12 mouse cellular contexts compared by ENCODE assay signal in genomic region chr4:105160470-105160869, GRCm38 (mm10). TPM values are rescaled to one million over a fixed set of nuclear protein-coding genes. Genes with fewer than 3 reads are reported as not detected.
DNase-seq lines count a peak whose midpoint lies in the region; ATAC-seq and TF ChIP-seq lines count a peak whose summit lies in the region.
"Had no signal": no experiment of that assay in that cellular context is flagged by ENCODE, and none has a peak within 500 bp of the region (broad histone marks: within the 10 kb centered on the region; RNA-seq: fewer than 3 reads in every experiment).

No protein-coding gene starts in this region.

- no peak overlapping the region for H3K9ac ChIP-seq in liver, postnatal 0 days (replicated peaks)
- H3K9ac ChIP-seq in liver, embryonic 12.5 days: no peak overlapping the region
- H3K9ac ChIP-seq in forebrain, embryonic 13.5 days: peak overlapping the region; percentile 97
- H3K9ac ChIP-seq in hindbrain, postnatal 0 days (replicated peaks; ENCODE audit: low read length): peak overlapping the region; percentile 37; the same call in 1 of the 2 replicates
- peak overlapping the region; percentile 25; the same call in 1 of the 2 replicates for H3K9ac ChIP-seq in neural tube, embryonic 14.5 days (replicated peaks; ENCODE audit: low read depth, low read length)
- H3K9ac ChIP-seq: heart, embryonic 12.5 days had no signal

- peak overlapping the region; percentile 81; the same call in 1 of the 2 replicates for H3K4me3 ChIP-seq in liver, postnatal 0 days (ENCODE audit: low read depth, low read length)
- no peak overlapping the region for H3K4me3 ChIP-seq in liver, embryonic 12.5 days
- H3K4me3 ChIP-seq in forebrain, embryonic 13.5 days: peak overlapping the region; percentile 89
- peak overlapping the region; percentile 86 for H3K4me3 ChIP-seq in hindbrain, postnatal 0 days (ENCODE audit: low read length)
- peak overlapping the region; percentile 79 for H3K4me3 ChIP-seq in neural tube, embryonic 14.5 days (ENCODE audit: low read depth, low read length)

- no peak for TF ChIP-seq EP300 in liver, postnatal 0 days (IDR thresholded peaks at IDR 0.05; ENCODE audit: low read depth)

- peaks cover 13% of the 10 kb centered on the region for H3K4me1 ChIP-seq in liver, postnatal 0 days (ENCODE audit: insufficient read depth)
- 0 out of 2 replicates have a peak, but pooled peaks cover 6% of the 10 kb centered on the region for H3K4me1 ChIP-seq in liver, embryonic 12.5 days
- peaks cover 70% of the 10 kb centered on the region for H3K4me1 ChIP-seq in forebrain, embryonic 13.5 days
- H3K4me1 ChIP-seq in hindbrain, postnatal 0 days (ENCODE audit: insufficient read depth, low read length): peaks cover 3% of the 10 kb centered on the region; the same call in 1 of the 2 replicates
- H3K4me1 ChIP-seq in neural tube, embryonic 14.5 days (ENCODE audit: control insufficient read depth, insufficient read depth, low read length): peaks cover 13% of the 10 kb centered on the region

- H3K27me3 ChIP-seq in liver, postnatal 0 days (ENCODE audit: insufficient read depth, low read length): peaks cover 6% of the 10 kb centered on the region; the same call in 1 of the 2 replicates
- peaks cover 48% of the 10 kb centered on the region for H3K27me3 ChIP-seq in liver, embryonic 12.5 days (replicated peaks)
- no peaks in the 10 kb centered on the region for H3K27me3 ChIP-seq in forebrain, embryonic 13.5 days
- H3K27me3 ChIP-seq in hindbrain, postnatal 0 days (ENCODE audit: insufficient read depth, low read length): no peaks in the 10 kb centered on the region
- H3K27me3 ChIP-seq in neural tube, embryonic 14.5 days (ENCODE audit: control insufficient read depth, insufficient read depth, low read length): no peaks in the 10 kb centered on the region

- H3K9me3 ChIP-seq in liver, postnatal 0 days (ENCODE audit: low read length): no peaks in the 10 kb centered on the region
- no peaks in the 10 kb centered on the region for H3K9me3 ChIP-seq in liver, embryonic 12.5 days (replicated peaks)
- no peaks in the 10 kb centered on the region for H3K9me3 ChIP-seq in forebrain, embryonic 13.5 days (replicated peaks)
- no peaks in the 10 kb centered on the region for H3K9me3 ChIP-seq in hindbrain, postnatal 0 days (ENCODE audit: low read length)
- H3K9me3 ChIP-seq in neural tube, embryonic 14.5 days (ENCODE audit: control insufficient read depth, low read length): no peaks in the 10 kb centered on the region
- H3K9me3 ChIP-seq: heart, embryonic 12.5 days had no signal

- WGBS in liver, postnatal 0 days (ENCODE audit: insufficient replicate concordance): 77% methylated on average over 6 of the region's 6 CpGs
- 65% methylated on average over 6 of the region's 6 CpGs for WGBS in liver, embryonic 12.5 days (ENCODE audit: insufficient replicate concordance)
- WGBS in forebrain, embryonic 13.5 days: 53% methylated on average over 6 of the region's 6 CpGs
- WGBS in hindbrain, postnatal 0 days: 66% methylated on average over 6 of the region's 6 CpGs
- WGBS in neural tube, embryonic 14.5 days: 78% methylated on average over 6 of the region's 6 CpGs

- peak overlapping the region; percentile 74 for H3K4me2 ChIP-seq in liver, postnatal 0 days (ENCODE audit: low read depth, low read length)
- H3K4me2 ChIP-seq in liver, embryonic 12.5 days: no peak overlapping the region
- H3K4me2 ChIP-seq in forebrain, embryonic 13.5 days: peak overlapping the region; percentile 80
- peak overlapping the region; percentile 84 for H3K4me2 ChIP-seq in hindbrain, postnatal 0 days (ENCODE audit: low read depth, low read length)
- peak overlapping the region; percentile 83 for H3K4me2 ChIP-seq in neural tube, embryonic 14.5 days (ENCODE audit: low read depth, low read length)

- no peak overlapping the region for H3K27ac ChIP-seq in liver, postnatal 0 days (ENCODE audit: low read depth)
- H3K27ac ChIP-seq in liver, embryonic 12.5 days: no peak overlapping the region
- H3K27ac ChIP-seq in forebrain, embryonic 13.5 days: no peak overlapping the region
- 0 out of 2 replicates have a peak overlapping the region, but pooled peaks have one; percentile 4 for H3K27ac ChIP-seq in hindbrain, postnatal 0 days
- no peak overlapping the region for H3K27ac ChIP-seq in neural tube, embryonic 14.5 days (ENCODE audit: low read depth, low read length)

- H3K36me3 ChIP-seq in liver, postnatal 0 days (replicated peaks; ENCODE audit: insufficient read depth, low read length): 0 out of 2 replicates have a peak, but pooled peaks cover 2% of the 10 kb centered on the region
- H3K36me3 ChIP-seq in liver, embryonic 12.5 days: peaks cover 9% of the 10 kb centered on the region
- H3K36me3 ChIP-seq in forebrain, embryonic 13.5 days (ENCODE audit: poor library complexity, severe bottlenecking): peaks cover 10% of the 10 kb centered on the region; the same call in 1 of the 2 replicates
- no peaks in the 10 kb centered on the region for H3K36me3 ChIP-seq in hindbrain, postnatal 0 days (ENCODE audit: insufficient read depth, low read length)
- no peaks in the 10 kb centered on the region for H3K36me3 ChIP-seq in neural tube, embryonic 14.5 days (ENCODE audit: control insufficient read depth, insufficient read depth, low read length)

- TF ChIP-seq CTCF in liver, postnatal 0 days (IDR thresholded peaks at IDR 0.05; ENCODE audit: low read depth): no peak
- no peak for TF ChIP-seq CTCF in hindbrain, postnatal 0 days (IDR thresholded peaks at IDR 0.05; ENCODE audit: low read depth)

- ATAC-seq in liver, postnatal 0 days: no peak
- ATAC-seq in liver, embryonic 12.5 days: no peak
- ATAC-seq in forebrain, embryonic 13.5 days: no peak
- ATAC-seq in hindbrain, postnatal 0 days: no peak
- ATAC-seq in neural tube, embryonic 14.5 days (ENCODE audit: low read depth): no peak

- DNase-seq in liver, postnatal 0 days: no peak
- DNase-seq in hindbrain, postnatal 0 days (ENCODE audit: low spot score): no peak
- DNase-seq in adipocyte (ENCODE audit: low spot score): no peak
- no peak for DNase-seq in frontal cortex, adult 2 months (ENCODE audit: extremely low spot score in 1 of 2, low spot score in 1 of 2)
- no peak for DNase-seq in adrenal gland, postnatal 14 days
- DNase-seq: adrenal gland, postnatal 25 days; left cerebral cortex, postnatal 4 days had no signal

RNA-seq across cellular contexts. Expression of gene Plpp3, which starts 3.3 kb away (rescaled TPM):
- 50.3 and 62.4 TPM in 2 replicates for polyA plus RNA-seq in liver, postnatal 0 days (2015; fragmentation: Nextera tagmentation; extraction: Ambion mirVana)
- 14.5 and 15.6 TPM in 2 replicates for polyA plus RNA-seq in liver, embryonic 12.5 days (2016; fragmentation: Nextera tagmentation; extraction: Ambion mirVana)
- 85.7 and 87.9 TPM in 2 replicates for polyA plus RNA-seq in forebrain, embryonic 13.5 days (2015; fragmentation: Nextera tagmentation; extraction: Ambion mirVana)
- 167 and 174 TPM in 2 replicates for total RNA-seq in hindbrain, postnatal 0 days (2014; rRNA removed)
- 180 and 198 TPM in 2 replicates for polyA plus RNA-seq in hindbrain, postnatal 0 days (2015; fragmentation: Nextera tagmentation; extraction: Ambion mirVana)
- polyA plus RNA-seq in neural tube, embryonic 14.5 days (2014; fragmentation: Nextera tagmentation; extraction: Ambion mirVana): 58.5 and 67.0 TPM in 2 replicates
- 200 and 237 TPM in 2 replicates for polyA plus RNA-seq in frontal cortex, adult 2 months (2012; rRNA removed)
- total RNA-seq in adrenal gland, postnatal 14 days (2021): 190 and 195 TPM in 2 replicates
- total RNA-seq: MEL had no signal

RNA-seq across cellular contexts. Expression of gene Prkaa2, which starts 50.8 kb away (rescaled TPM):
- polyA plus RNA-seq in liver, postnatal 0 days (2015; fragmentation: Nextera tagmentation; extraction: Ambion mirVana): 1.1 TPM in 2 replicates
- 0.42 and 0.48 TPM in 2 replicates for polyA plus RNA-seq in liver, embryonic 12.5 days (2016; fragmentation: Nextera tagmentation; extraction: Ambion mirVana)
- 6.2 and 7.1 TPM in 2 replicates for polyA plus RNA-seq in forebrain, embryonic 13.5 days (2015; fragmentation: Nextera tagmentation; extraction: Ambion mirVana)
- 16.9 and 19.3 TPM in 2 replicates for total RNA-seq in hindbrain, postnatal 0 days (2014; rRNA removed)
- polyA plus RNA-seq in hindbrain, postnatal 0 days (2015; fragmentation: Nextera tagmentation; extraction: Ambion mirVana): 10.9 and 13.2 TPM in 2 replicates
- 15.6 and 16.2 TPM in 2 replicates for polyA plus RNA-seq in neural tube, embryonic 14.5 days (2014; fragmentation: Nextera tagmentation; extraction: Ambion mirVana)
- 9.6 and 11.5 TPM in 2 replicates for polyA plus RNA-seq in frontal cortex, adult 2 months (2012; rRNA removed)
- total RNA-seq in adrenal gland, postnatal 14 days (2021): 6.5 and 7.6 TPM in 2 replicates
- total RNA-seq: MEL had no signal

Comparison
In these comparisons a context has a peak if more than half of its experiments do, and no peak if none do; other contexts are left out.
1. H3K9ac ChIP-seq: peak in forebrain, embryonic 13.5 days (single experiment), hindbrain, postnatal 0 days (single experiment) and neural tube, embryonic 14.5 days (single experiment); none in liver, postnatal 0 days (single experiment) and liver, embryonic 12.5 days (single experiment).